Mouse (Mus musculus) cerebellum, adult 11 months (tissue): ENCODE results near the gene Tsc22d3.

Source experiments
- DNase-seq: peaks from one replicate; pipeline ENCODE4 v3.0.0; 2022

Gene Tsc22d3

GRCm38 (mm10) chrX:140600410-140601109 is at the start of gene Tsc22d3:
Tsc22d3 (minus strand) TSS chrX:140600659.
- peak; percentile 27 for DNase-seq

- no peak for DNase-seq
These were observed 39.1 kb upstream of the Tsc22d3 start for GRCm38 (mm10) chrX:140639592-140639991.

- no peak for DNase-seq
These were observed 37.6 kb upstream of the Tsc22d3 start for GRCm38 (mm10) chrX:140638028-140638427.

GRCm38 (mm10) chrX:140624875-140625594 is 24.6 kb upstream of the Tsc22d3 start:
- DNase-seq: no peak

- DNase-seq: no peak
These were observed 9.5 kb upstream of the Tsc22d3 start for GRCm38 (mm10) chrX:140609938-140610337.

GRCm38 (mm10) chrX:140601884-140602283 is 1.4 kb upstream of the Tsc22d3 start:
- DNase-seq: no peak

- DNase-seq: no peak
These were observed 852 bp upstream of the Tsc22d3 start for GRCm38 (mm10) chrX:140601311-140601710.

- peak; percentile 8 for DNase-seq
These were observed 674 bp downstream of the Tsc22d3 start for GRCm38 (mm10) chrX:140599561-140600409.

GRCm38 (mm10) chrX:140598850-140599560 is 1.5 kb downstream of the Tsc22d3 start:
- peak; percentile 18 for DNase-seq

GRCm38 (mm10) chrX:140598194-140598849 is 2.1 kb downstream of the Tsc22d3 start:
- DNase-seq: no peak

- no peak for DNase-seq
These were observed 9.3 kb downstream of the Tsc22d3 start for GRCm38 (mm10) chrX:140591176-140591575.

GRCm38 (mm10) chrX:140590142-140590541 is 10.3 kb downstream of the Tsc22d3 start:
- DNase-seq: no peak

- no peak for DNase-seq
These were observed 11.2 kb downstream of the Tsc22d3 start for GRCm38 (mm10) chrX:140589194-140589751.

GRCm38 (mm10) chrX:140588534-140588933 is 11.9 kb downstream of the Tsc22d3 start:
- no peak for DNase-seq

- DNase-seq: no peak
These were observed 20.0 kb downstream of the Tsc22d3 start for GRCm38 (mm10) chrX:140580416-140580815.

GRCm38 (mm10) chrX:140575636-140576035 is 24.8 kb downstream of the Tsc22d3 start:
- DNase-seq: no peak

- DNase-seq: no peak
These were observed 25.3 kb downstream of the Tsc22d3 start for GRCm38 (mm10) chrX:140575200-140575599.

GRCm38 (mm10) chrX:140572702-140573338 is 27.6 kb downstream of the Tsc22d3 start:
- DNase-seq: no peak

- no peak for DNase-seq
These were observed 30.9 kb downstream of the Tsc22d3 start for GRCm38 (mm10) chrX:140569595-140569994.

GRCm38 (mm10) chrX:140567711-140568407 is 32.6 kb downstream of the Tsc22d3 start:
- no peak for DNase-seq

GRCm38 (mm10) chrX:140565759-140566158 is 34.7 kb downstream of the Tsc22d3 start:
- DNase-seq: no peak
